Mouse (Mus musculus) kidney, adult 2 months (tissue): ENCODE data around the gene Mecom.

ENCODE experiments used
- CTCF ChIP-seq: fragments of 200-500 bp; conservative IDR thresholded peaks from 2 replicates; pipeline ENCODE4 v1.5.1; 2011; ENCODE audit warnings: low read depth, mild to moderate bottlenecking, control low read depth, low read length, moderate library complexity, mixed read lengths; ENCODE audit not compliant: insufficient read depth, insufficient read length
- POLR2A ChIP-seq: fragments of 200-500 bp; IDR thresholded peaks from one replicate; pipeline ENCODE4 v1.6.1; 2011; ENCODE audit warnings: low read depth, low read length, control low read depth

DNA sequence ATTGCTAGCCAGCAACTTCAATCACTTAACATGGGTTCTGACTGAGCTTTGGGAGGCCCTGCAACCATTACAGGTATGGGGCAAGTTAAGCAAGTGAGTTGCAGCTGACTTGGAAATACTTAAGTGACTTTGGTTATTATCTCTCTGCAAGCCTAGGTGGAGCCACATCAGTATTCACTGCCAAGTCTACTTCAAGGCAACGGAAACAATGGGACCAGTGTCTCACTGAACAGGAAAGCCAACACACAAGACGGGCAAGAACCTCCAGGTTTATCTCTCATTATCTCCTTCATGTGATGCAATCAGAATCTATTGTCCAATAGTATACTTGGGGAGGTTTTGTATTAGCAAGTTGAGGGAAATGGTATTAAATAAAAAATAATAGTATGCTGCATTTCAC, 415.4 kb downstream of the Mecom start:
- TF ChIP-seq POLR2A, result no peak
- TF ChIP-seq CTCF, result no peak
